Mouse (Mus musculus) spleen, adult 2 months (tissue): ENCODE measurements at regions not wholly inside any gene's neighbourhood (a gene's known extent, or its start where the extent isn't known, plus 50 kb on each side); places are given as distances from the start of the nearest gene placed in this dataset.

Experiments
- DNase-seq, 2 experiments: peaks; one replicate each; pipeline versions ENCODE4 v3.0.0 to v3.0.0-alpha.2; 2012 to 2021; ENCODE audit warnings: low spot score in 2 of 2, low read depth in 1 of 2
- H3K27ac ChIP-seq: fragments of 200-500 bp; 2 replicates; pipeline ENCODE4 v1.5.1; 2012; ENCODE audit warnings: low read length, inconsistent platforms; ENCODE audit not compliant: insufficient read depth
- H3K27me3 ChIP-seq: fragments of 200-500 bp; 2 replicates; pipeline ENCODE4 v1.6.1; 2012; ENCODE audit warnings: mild to moderate bottlenecking, moderate library complexity, low read length, inconsistent platforms; ENCODE audit not compliant: control insufficient read depth, insufficient read depth
- H3K36me3 ChIP-seq: fragments of 200-500 bp; 2 replicates; pipeline ENCODE4 v1.6.1; 2012; ENCODE audit warnings: mild to moderate bottlenecking, low read length, inconsistent platforms; ENCODE audit not compliant: control insufficient read depth, insufficient read depth
- H3K4me1 ChIP-seq: fragments of 200-500 bp; 2 replicates; pipeline ENCODE4 v1.6.1; 2011; ENCODE audit warnings: inconsistent platforms; ENCODE audit not compliant: control insufficient read depth, insufficient read depth, insufficient read length
- H3K4me3 ChIP-seq: fragments of 200-500 bp; 2 replicates; pipeline ENCODE4 v1.5.1; 2011; ENCODE audit warnings: mild to moderate bottlenecking, inconsistent platforms; ENCODE audit not compliant: insufficient read depth, insufficient read length; ENCODE audit errors: extremely low read depth
- CTCF ChIP-seq: fragments of 200-500 bp; IDR thresholded peaks from 2 replicates; pipeline ENCODE4 v1.5.1; 2011; ENCODE audit warnings: mild to moderate bottlenecking, inconsistent platforms; ENCODE audit not compliant: insufficient read depth, insufficient read length, insufficient replicate concordance; ENCODE audit errors: extremely low read depth
- POLR2A ChIP-seq: fragments of 200-500 bp; IDR thresholded peaks from 2 replicates; pipeline ENCODE4 v1.6.1; 2011; ENCODE audit warnings: low read depth, low read length, inconsistent platforms
- WGBS: fragments of 180-500 bp; shearing (Covaris S2); methylation state at CpG from one replicate; pipeline ENCODE4 v1.1.7; 2018; 5-methylcytosine and 5-hydroxymethylcytosine counted together

- no peak for DNase-seq
- TF ChIP-seq POLR2A = no peak
- no peak for TF ChIP-seq CTCF
- no peaks in the 10 kb centered on the region for H3K27me3 ChIP-seq
- H3K27ac ChIP-seq = no peak overlapping the region
- 79% methylated on average over 12 of the region's 12 CpGs for WGBS
- H3K36me3 ChIP-seq = no peaks in the 10 kb centered on the region
- no peaks in the 10 kb centered on the region for H3K4me1 ChIP-seq
- H3K4me3 ChIP-seq = no peak overlapping the region
Measured at GRCm38 (mm10) chr13:6473401-6474190, 74.4 kb upstream of the Pitrm1 start.

GRCm38 (mm10) chr13:6479667-6480066 is 68.3 kb upstream of the Pitrm1 start:
- no peaks in the 10 kb centered on the region for H3K4me1 ChIP-seq
- DNase-seq = no peak
- H3K27me3 ChIP-seq = no peaks in the 10 kb centered on the region
- 12% methylated on average over 6 of the region's 6 CpGs for WGBS
- H3K36me3 ChIP-seq = no peaks in the 10 kb centered on the region
- TF ChIP-seq POLR2A = no peak
- no peak for TF ChIP-seq CTCF
- no peak overlapping the region for H3K27ac ChIP-seq
- H3K4me3 ChIP-seq = no peak overlapping the region

GRCm38 (mm10) chr13:6484418-6484817 is 63.5 kb upstream of the Pitrm1 start:
- Histone ChIP-seq H3K4me3 (no peak overlapping the region), H3K27ac (no peak overlapping the region), H3K27me3 (no peaks in the 10 kb centered on the region), H3K36me3 (no peaks in the 10 kb centered on the region), H3K4me1 (peaks cover 3% of the 10 kb centered on the region; the same call in 1 of the 2 replicates)
- DNase-seq = no peak
- no peak for TF ChIP-seq CTCF
- TF ChIP-seq POLR2A = no peak

GRCm38 (mm10) chr13:6487837-6488236 is 60.1 kb upstream of the Pitrm1 start:
- H3K27me3 ChIP-seq = no peaks in the 10 kb centered on the region
- 40% methylated on average over 3 of the region's 3 CpGs for WGBS
- TF ChIP-seq CTCF = no peak
- no peak for TF ChIP-seq POLR2A
- H3K4me3 ChIP-seq = no peak overlapping the region
- no peaks in the 10 kb centered on the region for H3K36me3 ChIP-seq
- H3K4me1 ChIP-seq = peaks cover 3% of the 10 kb centered on the region; the same call in 1 of the 2 replicates
- DNase-seq = no peak
- no peak overlapping the region for H3K27ac ChIP-seq

- Histone ChIP-seq H3K4me3 (no peak overlapping the region), H3K36me3 (no peaks in the 10 kb centered on the region), H3K27ac (no peak overlapping the region), H3K27me3 (no peaks in the 10 kb centered on the region; the same call in 1 of the 2 replicates), H3K4me1 (no peaks in the 10 kb centered on the region)
- DNase-seq = no peak
- TF ChIP-seq POLR2A (no peak), CTCF (no peak)
- WGBS = 86% methylated on average over 5 of the region's 5 CpGs
Measured at GRCm38 (mm10) chr13:6492916-6493619, 54.9 kb upstream of the Pitrm1 start.
